Mouse (Mus musculus): ENCODE data around the gene Adcy4.

DNA sequence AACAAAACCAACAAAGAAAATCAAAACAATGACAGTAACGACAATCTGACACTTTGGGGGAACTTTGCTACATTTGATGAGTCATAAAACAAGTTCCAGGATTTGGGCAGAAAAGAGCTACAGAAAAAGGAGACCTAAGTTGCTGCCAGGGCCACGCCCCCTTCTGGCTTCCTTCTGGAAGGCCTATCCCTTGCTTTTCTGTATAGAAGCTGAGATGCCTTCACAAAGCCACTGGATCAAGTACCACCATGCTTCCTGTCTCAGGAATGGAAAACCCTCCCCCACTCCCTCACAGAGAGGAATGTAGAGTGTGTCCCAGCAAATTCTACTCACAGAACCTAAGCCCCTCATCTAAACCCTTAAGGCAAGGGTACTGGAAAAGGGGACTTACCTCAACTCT, 10.1 kb upstream of the Adcy4 start:
- TF ChIP-seq CTCF (IDR thresholded peaks at IDR 0.05; ENCODE audit: borderline replicate concordance, extremely low read depth, insufficient read depth, insufficient read length): no peak
- no peak for TF ChIP-seq POLR2A (IDR thresholded peaks at IDR 0.05; ENCODE audit: borderline replicate concordance, extremely low read depth, insufficient read depth, insufficient read length, poor library complexity, severe bottlenecking)

Measured in brain, embryonic 14.5 days (tissue).